Mouse (Mus musculus): Measurements from ENCODE around the gene Slc44a3. TPM values are rescaled to one million over a fixed set of nuclear protein-coding genes. Genes with fewer than 3 reads are reported as not detected.

Slc44a3 gene
- total RNA-seq (2015) (not detected in 2 replicates), total RNA-seq (2017) (not detected in 2 replicates)

DNA sequence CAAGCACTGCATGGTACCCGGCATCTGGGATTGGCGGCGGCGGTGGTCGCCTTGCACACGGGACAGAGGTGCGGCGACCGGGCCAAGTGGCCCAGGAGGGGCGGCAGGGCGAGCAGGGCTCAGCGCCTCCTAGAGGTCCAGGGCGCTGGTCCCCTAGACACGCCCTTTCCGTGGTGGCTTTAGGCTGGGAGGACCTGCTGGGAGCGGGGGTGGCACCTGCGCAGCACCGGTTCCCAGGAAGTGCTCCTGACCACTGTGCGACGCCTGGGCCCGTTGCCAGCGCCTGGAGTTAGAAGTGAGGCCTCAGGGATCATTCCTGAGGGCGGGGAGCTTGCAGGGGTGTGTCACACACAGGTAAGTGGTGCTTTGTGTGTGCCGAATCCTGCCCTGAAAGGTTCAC, at the start of gene Slc44a3:
Gene Slc44a3 (minus strand): TSS at position 229 of the 400 bp plus-strand sequence.
- peak; percentile 49 for ATAC-seq (ENCODE audit: poor library complexity, severe bottlenecking)

DNA sequence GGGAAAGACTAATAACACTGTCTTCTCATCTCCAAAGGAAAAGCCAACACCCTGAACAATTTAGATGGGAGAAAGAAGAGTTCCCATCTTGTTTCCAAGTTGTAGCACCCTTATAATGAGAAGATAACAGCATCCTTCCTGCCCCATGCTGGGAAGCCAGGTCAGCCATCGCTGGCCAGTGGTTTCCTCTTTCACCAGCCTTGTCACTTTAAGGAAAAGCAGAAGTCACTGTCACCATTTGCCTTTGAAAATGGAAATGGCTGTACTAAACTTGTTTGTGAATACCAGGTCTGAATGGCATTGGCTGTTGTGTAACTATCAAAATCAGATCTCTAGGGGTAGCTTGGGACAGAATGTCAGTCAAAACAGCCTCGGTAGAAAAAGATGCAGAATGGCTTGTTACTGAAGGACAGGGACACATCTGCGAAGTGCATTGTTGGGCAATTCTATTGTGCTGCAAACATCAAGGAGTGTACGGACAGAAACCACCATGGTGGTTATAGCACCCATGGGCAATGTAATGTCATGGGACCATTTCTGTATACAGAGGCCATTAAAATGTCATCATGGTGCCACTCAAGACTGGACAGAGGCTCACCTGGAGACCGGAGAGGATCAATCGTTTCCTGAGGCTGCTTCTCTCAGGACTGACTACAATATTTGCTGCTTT, 47.8 kb upstream of the Slc44a3 start:
- peak; percentile 81 for ATAC-seq (ENCODE audit: poor library complexity, severe bottlenecking)

DNA sequence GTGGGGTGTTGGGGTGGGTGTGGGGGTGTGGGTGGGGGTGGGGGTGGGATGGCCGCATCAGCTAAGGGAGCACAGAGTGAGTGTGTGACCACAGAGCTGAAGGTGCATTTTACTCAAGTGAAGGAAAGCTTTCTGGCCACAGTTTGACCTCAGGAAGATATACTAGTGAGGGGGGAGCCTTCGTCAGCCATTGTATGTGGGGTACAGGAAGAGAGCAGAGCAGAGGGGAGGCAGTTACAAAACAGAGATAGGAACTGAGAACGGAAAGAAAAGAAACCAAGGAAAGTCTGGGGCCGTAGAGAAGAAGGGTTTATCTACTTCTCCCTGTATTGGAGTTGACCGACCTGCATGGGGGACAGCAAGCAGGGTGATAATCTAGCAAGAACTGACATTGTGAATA, 47.2 kb upstream of the Slc44a3 start:
- no peak for ATAC-seq (ENCODE audit: poor library complexity, severe bottlenecking)

DNA sequence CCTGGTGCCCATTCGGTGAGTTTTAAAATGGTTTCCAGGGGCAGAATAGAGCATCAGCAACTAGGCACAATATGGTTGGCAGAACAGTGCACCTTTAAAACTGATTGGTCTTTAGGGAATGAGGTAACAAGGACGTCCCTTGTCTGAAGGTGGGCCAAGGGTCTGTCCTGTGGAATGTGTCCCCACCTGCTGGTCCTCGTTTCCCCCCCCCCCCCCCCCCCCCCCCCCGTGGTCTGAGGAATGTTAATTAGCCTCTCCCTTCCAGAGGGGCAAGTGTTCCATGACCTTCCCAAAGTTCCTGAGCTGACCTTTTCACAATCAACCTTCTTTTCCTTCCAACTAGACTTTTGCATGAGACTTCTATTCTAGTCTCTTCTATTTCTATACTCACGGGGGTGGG, 46.5 kb upstream of the Slc44a3 start:
- ATAC-seq (ENCODE audit: poor library complexity, severe bottlenecking) = no peak

DNA sequence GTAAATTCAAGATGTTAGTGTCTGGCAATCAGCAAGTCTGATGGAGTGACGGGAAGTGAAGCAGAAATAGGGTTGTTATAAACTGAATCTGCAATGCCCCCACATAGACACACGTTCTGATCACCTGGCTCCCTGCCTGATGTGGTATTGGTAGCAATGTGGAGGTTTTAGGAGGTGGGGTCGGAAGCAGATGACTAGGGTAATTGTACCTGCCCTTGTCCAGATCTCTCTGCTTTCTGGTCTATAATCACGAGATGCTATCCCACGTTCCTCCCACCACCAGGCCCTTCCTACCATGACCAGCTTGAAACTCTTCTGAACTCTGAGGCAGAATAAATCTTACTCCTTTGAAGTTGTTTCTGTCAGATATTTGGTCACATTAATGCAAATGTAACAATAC, 45.4 kb upstream of the Slc44a3 start:
- no peak for ATAC-seq (ENCODE audit: poor library complexity, severe bottlenecking)

DNA sequence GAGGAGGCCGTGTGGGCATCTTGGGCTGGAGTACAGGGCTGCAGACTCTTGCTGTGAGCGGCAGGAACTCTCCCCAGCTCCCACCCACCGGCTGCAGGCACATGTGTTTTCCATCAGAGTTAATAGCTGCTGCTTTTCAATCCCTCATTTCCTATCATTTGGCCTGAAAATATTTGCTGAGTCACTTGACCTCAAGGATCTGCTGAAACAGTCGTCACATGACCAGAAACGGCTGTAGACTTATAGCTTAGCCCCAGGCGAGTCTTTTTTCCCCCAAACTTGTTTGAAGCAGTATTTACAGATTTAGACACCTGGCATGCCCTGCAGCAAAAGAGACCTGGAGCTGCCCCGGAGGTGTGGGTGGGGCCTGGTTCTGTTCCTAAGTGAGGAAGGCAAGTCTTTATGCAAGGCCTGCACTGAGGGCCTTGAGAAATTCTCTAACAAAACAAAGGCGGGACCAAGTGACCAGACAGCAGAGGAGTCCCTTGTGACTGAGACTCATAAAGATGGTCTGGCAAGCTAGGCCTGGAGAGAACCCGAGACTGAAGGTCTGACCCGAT, 44.9 kb upstream of the Slc44a3 start:
- ATAC-seq (ENCODE audit: poor library complexity, severe bottlenecking) = peak; percentile 70

DNA sequence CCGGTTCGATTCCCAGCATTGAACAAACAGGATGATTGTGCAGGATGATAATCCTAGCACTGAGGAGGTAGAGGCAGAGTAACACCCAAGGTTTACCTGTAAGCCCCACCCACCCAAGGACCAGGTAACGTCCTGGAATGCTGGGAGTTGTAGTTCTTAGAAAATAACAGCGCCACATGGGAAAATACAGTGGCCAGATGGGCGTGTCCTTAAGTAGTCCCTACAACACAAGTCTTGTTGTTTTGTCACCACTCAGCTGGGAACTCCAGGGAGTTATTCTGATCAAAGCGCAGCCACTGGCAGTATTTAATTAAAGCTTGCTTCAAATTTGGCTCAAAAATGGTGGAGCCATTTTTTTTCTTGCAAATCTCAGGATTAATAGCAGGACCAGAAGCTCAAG, 44.2 kb upstream of the Slc44a3 start:
- ATAC-seq (ENCODE audit: poor library complexity, severe bottlenecking) = no peak

DNA sequence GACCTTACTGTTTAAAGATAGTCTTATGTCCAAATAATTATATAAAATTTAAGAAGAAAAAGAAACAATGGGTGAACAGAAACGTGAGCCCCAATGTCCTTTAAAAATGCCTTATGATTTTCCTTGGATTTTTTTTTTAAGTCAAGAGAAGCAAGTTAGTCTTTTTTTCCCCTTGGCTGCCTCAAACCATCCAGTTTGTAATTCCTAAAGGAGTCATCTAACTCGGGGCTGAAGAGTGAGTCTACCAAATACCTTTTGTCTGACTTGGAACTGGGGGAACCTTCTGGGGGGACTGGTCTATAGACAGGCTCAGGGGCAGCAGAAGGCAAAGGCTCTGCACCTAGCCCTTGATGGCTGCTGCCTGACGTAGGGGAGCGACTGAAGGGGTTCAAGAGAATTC, 42.2 kb upstream of the Slc44a3 start:
- no peak for ATAC-seq (ENCODE audit: poor library complexity, severe bottlenecking)

DNA sequence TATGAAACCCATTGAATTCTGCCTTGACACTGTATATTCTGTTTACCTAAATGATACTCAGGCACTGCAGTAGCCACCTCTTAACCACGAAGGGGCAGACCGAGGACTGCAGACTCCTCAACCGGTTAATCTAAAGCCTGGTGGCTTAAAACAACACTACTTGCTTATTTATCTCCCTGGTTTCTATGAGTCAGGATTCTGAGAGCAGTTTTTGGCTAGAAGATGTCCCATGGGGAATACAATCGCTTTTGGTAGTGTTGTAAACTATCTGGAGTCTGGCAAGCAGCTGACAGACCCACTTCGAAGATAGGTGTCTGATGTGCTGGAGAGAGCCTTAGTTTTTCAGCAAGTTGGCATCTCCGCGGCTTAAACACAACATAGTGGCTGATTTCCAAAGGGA, 41.7 kb upstream of the Slc44a3 start:
- ATAC-seq (ENCODE audit: poor library complexity, severe bottlenecking) = no peak

DNA sequence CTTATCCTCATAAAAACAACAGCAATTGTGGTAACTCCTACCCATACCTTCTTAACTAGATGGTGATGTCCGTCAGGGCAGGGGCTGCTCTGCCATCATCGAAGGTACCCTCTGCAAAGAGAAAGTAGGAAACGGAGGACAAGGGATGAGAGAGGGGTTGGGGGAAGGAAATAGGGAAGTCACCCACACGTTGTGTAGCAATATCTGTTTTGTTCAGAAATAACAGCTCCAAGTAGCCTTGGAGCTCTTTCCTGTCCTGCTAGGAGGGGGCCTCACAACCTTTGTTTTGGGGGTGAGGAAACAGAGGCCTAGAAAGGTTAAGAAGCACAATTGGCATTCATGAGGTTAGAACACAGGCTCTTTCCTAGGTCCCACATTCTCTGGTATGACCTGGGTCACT, 39.3 kb upstream of the Slc44a3 start:
- ATAC-seq (ENCODE audit: poor library complexity, severe bottlenecking) = peak; percentile 75

DNA sequence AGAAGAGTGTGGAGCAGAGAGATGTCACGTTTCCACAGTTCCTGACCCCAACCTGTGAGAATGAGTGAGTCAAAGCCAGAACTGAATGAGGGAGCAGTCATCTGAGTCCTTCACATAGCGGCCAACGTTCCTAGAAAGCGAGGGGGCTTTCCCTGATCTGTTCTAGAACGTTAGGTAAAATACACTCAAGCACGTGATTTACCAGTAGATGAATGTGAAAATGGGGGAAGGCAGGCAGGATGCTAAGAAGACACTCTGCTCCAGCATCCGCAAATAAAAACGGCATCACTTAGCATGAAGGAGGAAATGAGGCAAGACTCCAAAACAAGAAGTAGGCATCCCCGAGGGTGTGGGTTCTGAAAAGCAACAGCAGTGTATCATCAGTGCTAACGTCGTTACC, 38.4 kb upstream of the Slc44a3 start:
- ATAC-seq (ENCODE audit: poor library complexity, severe bottlenecking) = peak; percentile 89

DNA sequence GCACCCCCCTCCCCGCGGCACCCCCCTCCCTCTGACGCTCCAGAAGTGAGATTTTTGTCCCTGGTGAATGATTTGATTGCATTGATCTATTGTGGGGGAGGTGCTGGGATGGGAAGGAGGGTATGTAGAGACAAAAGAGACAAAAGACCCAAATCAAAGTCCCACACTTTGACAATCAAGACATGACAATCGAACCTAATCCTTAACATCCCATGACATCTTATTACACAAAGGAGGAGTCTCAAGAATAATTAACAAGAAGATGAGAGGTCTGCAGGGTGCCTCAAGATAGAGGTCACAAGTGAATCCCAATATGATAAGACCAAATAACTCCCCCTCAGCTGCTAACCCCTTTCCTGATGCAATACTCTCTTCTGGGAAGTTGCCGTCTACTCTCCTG, 37.6 kb upstream of the Slc44a3 start:
- ATAC-seq (ENCODE audit: poor library complexity, severe bottlenecking) = no peak

DNA sequence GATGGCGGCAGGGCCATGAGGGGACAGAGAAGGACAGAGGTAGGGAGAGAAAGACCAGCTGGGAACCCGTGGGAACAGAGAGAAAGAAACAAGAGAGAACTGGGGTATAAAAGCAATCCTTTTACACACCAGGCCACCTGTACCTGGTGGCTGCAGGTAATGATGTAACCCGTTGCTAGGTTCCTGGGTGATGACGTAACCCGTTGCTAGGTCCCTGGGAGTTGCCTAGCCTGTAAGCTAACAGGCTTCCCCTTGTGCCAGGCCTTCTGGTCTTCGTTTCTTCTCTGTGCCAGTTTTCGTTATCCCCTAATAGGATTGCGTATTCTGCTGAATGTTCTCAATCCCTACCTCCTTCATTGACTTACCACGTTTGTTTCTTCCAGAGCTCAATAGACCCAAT, 36.8 kb upstream of the Slc44a3 start:
- ATAC-seq (ENCODE audit: poor library complexity, severe bottlenecking) = no peak

DNA sequence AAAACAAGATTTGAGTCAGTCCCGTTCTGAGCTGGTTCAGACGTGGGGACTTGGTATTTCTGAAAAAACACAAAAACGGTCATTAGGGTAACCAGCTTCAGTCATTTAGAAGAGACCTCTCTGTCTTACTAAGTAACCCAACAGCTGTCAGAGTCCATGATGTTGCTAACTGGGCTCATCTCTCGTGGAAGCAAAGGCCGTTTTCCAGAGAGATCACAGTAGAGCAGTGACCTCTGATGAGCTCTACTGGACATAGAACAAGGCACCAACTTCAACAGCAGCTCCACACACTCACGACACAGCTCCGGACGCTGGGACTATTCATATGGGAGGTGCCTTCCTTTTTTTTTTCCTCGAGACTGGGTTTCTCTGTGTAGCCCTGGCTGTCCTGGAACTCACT, 35.7 kb upstream of the Slc44a3 start:
- ATAC-seq (ENCODE audit: poor library complexity, severe bottlenecking) = no peak

DNA sequence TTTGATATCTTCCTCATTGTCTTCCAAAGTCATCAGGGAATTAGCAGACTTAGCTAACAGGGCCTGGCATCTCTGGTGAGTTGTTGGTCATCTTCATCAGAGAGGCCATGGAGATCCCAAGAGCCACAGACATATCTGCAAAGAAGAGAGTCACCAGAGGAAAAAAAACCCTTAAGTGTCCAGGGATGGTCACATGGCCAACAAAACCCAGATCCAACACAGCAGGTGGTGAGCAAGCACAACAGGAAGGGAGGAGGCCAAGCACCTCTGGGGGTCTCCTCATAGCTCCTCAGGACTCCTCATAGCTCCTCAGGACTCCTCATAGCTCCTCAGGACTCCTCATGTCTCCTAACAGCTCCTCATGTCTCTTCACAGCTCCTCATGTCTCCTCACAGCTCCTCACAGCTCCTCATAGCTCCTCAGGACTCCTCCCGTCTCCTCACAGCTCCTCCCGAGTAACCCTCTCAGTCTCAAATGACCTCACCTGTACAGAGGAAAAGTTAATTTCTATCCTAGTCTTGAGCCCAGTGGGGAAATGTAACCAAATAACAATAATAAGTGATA, 35.2 kb upstream of the Slc44a3 start:
- ATAC-seq (ENCODE audit: poor library complexity, severe bottlenecking) = no peak

DNA sequence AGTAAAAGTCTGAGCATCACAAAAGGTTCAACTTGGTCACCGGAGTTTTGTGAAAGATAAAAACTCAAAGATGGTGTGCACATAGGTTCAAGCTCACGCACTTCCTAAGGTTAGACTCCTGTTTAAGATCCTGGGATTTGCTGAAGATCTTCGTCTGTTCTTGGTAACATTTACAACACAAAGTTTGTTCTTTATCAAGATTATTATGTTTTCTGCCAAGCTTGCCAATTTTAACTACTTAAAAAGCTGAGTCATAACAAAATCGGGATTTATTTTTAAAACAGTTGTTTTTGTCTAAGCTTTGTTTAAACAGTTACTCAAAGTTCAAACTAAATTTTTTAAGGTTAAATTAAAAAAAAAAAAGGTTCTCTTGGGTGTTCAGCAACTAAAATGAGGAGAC, 34.7 kb upstream of the Slc44a3 start:
- ATAC-seq (ENCODE audit: poor library complexity, severe bottlenecking) = no peak

DNA sequence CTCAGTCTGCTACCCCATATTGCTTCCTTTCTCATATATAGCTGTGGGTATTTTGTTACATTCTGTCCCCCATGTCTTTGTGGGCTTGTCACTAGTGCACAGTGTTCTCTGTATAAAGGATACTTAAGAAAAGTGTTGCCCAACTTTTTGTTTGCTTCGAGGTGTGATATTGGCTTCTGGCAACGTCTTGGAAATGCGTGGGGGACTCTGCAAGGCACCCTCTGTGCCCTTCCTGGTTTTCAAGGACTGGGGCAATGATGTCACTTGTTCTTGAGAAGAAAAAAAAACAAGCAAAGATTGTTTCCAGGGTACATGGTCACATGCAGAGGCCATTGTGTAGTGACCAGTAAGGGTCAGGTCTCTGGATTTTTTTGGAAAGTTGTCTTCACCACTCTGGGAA, 29.6 kb upstream of the Slc44a3 start:
- ATAC-seq (ENCODE audit: poor library complexity, severe bottlenecking) = no peak

DNA sequence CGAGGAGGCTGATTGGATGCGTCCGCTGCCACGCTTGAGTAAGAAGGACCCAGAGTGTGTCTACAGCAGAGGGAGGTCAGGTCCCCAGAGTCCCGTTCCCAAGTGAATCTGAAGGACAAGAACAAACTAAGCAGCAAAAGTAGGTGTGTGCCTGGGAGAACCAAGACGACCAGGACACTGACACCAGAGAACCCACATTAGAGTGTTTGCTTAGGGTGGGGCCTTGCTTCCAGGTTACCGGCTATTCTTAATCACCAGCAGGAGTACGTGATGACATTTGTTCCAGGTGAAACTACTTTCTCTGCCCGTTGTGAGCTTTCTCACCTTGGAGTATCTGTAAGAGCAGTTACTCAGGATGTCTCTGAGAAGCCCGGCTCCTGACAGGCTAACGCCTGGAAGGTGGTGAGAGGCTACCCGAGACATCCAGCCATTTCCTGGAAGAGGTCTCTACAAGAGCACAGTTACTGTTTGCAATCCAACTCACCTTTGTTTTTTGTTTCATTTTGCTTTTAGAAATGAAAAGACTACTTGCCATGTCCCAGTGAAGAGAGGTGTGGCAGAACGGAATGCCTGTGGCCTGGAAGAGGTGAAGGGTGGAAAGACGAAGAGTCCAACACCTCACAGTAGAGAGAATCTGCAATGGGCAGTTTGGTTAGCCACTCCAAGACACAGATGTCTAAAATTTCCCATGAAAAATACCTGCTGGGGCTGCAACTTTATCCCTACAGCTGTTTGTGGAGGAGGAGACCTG, 28.1 kb upstream of the Slc44a3 start:
- no peak for ATAC-seq (ENCODE audit: poor library complexity, severe bottlenecking)

DNA sequence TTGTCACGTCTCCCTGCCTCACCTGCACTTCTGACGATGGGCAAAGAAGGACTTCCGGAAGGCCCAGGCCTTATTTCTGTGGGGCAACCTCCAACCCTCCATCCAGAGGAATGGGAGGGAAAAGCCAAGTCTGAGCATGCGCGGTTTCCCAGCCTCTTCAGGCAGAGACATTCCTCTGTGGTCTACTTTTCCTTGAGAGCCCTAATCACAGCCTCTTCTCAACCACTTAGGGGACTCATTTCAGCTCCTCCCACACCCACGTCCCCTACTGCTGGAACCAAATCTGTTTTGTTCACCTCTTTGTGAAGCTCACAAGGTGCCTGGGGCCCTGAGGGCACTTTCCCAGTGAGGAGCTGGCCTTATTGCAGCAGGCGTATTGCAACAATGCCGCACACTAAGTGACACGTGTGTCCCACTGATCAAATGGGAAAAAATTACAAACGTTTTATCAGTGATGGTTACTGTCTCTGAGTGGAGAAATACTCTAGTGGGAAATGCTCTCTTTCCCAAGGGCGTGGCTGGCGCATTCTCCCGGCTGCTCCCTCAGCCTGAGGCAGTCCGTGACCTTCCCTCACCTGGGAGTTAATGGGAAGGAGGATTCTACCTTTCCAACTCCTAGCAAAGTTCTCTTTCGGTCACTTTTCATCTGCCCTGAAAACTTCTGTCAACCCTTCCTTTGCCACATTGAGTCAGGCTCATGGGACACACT, 27.4 kb upstream of the Slc44a3 start:
- no peak for ATAC-seq (ENCODE audit: poor library complexity, severe bottlenecking)

DNA sequence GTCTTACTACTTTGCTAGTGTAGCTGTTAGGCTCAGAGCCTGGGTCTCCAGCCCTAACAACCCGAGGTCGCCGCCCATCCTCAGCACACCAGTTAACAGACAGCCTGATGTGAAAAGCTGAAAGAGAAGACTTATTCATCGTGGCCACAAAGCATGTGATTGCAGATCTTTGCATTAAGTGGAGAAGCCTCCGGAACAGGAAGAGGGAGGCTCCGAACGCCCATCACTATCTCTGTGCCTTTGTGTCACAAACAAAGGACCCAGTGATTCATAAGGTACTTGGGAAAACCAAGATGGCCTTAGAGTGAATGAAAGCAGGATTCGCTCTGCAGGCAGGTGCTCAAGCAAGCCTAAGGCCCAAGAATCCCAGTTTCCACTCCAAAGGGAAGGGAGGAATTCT, 26.7 kb upstream of the Slc44a3 start:
- no peak for ATAC-seq (ENCODE audit: poor library complexity, severe bottlenecking)

DNA sequence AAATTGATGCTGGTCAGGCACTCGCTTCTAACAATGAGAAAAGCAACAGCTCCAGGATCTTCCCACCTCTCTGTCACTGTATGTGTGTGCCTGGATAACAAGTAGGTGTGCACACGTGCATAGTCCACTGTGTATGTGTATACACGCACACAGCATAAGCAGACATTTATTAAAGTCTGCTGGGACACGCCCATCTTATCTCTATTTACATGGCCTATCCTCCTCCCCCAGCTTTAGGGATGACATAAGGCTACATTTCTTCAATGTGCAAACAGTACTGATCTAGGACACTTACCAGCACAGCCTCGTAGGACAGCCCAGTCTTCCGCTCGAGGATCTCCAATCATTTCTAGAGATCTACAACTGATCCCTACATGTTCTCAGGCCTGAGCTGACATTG, 24.1 kb upstream of the Slc44a3 start:
- ATAC-seq (ENCODE audit: poor library complexity, severe bottlenecking) = no peak
